Mouse (Mus musculus): Measurements from ENCODE around the gene Tnnc1.

The Tnnc1 gene

GRCm38 (mm10) chr14:31228234-31228633, 20.1 kb downstream of the Tnnc1 start:
- Histone ChIP-seq H3K27me3 (ENCODE audit: insufficient read depth, low read length) (peaks cover 83% of the 10 kb centered on the region), H3K9me3 (ENCODE audit: low read length) (no peaks in the 10 kb centered on the region), H3K4me3 (replicated peaks; ENCODE audit: low read length) (peak overlapping the region; percentile 57; the same call in 1 of the 2 replicates), H3K4me1 (replicated peaks; ENCODE audit: low read depth, low read length) (peaks cover 37% of the 10 kb centered on the region), H3K36me3 (ENCODE audit: insufficient read depth, low read length) (no peaks in the 10 kb centered on the region)
- TF ChIP-seq POU5F1 (IDR thresholded peaks at IDR 0.05; ENCODE audit: borderline replicate concordance, low read length) (no peak), NANOG (IDR thresholded peaks at IDR 0.05; ENCODE audit: borderline replicate concordance, low read length) (no peak), CTCF (conservative IDR thresholded peaks at IDR 0.05; ENCODE audit: low read length) (no peak)

- no peak overlapping the region for H3K4me3 ChIP-seq (replicated peaks; ENCODE audit: low read length)
- H3K9me3 ChIP-seq (ENCODE audit: low read length): no peaks in the 10 kb centered on the region
- no peak for TF ChIP-seq POU5F1 (IDR thresholded peaks at IDR 0.05; ENCODE audit: borderline replicate concordance, low read length)
- no peak for TF ChIP-seq CTCF (conservative IDR thresholded peaks at IDR 0.05; ENCODE audit: low read length)
- no peak for TF ChIP-seq NANOG (IDR thresholded peaks at IDR 0.05; ENCODE audit: borderline replicate concordance, low read length)
- H3K27me3 ChIP-seq (ENCODE audit: insufficient read depth, low read length): peaks cover 80% of the 10 kb centered on the region
- peaks cover 51% of the 10 kb centered on the region for H3K4me1 ChIP-seq (replicated peaks; ENCODE audit: low read depth, low read length)
- H3K36me3 ChIP-seq (ENCODE audit: insufficient read depth, low read length): no peaks in the 10 kb centered on the region
Observed at GRCm38 (mm10) chr14:31230442-31230841, 22.3 kb downstream of the Tnnc1 start.

GRCm38 (mm10) chr14:31232404-31233069, 24.4 kb downstream of the Tnnc1 start:
- Histone ChIP-seq H3K4me3 (replicated peaks; ENCODE audit: low read length) (no peak overlapping the region), H3K4me1 (replicated peaks; ENCODE audit: low read depth, low read length) (peaks cover 35% of the 10 kb centered on the region), H3K36me3 (ENCODE audit: insufficient read depth, low read length) (no peaks in the 10 kb centered on the region), H3K9me3 (ENCODE audit: low read length) (no peaks in the 10 kb centered on the region), H3K27me3 (ENCODE audit: insufficient read depth, low read length) (peaks cover 60% of the 10 kb centered on the region)
- no peak for TF ChIP-seq CTCF (conservative IDR thresholded peaks at IDR 0.05; ENCODE audit: low read length)
- TF ChIP-seq POU5F1 (IDR thresholded peaks at IDR 0.05; ENCODE audit: borderline replicate concordance, low read length): no peak
- TF ChIP-seq NANOG (IDR thresholded peaks at IDR 0.05; ENCODE audit: borderline replicate concordance, low read length): no peak

DNA sequence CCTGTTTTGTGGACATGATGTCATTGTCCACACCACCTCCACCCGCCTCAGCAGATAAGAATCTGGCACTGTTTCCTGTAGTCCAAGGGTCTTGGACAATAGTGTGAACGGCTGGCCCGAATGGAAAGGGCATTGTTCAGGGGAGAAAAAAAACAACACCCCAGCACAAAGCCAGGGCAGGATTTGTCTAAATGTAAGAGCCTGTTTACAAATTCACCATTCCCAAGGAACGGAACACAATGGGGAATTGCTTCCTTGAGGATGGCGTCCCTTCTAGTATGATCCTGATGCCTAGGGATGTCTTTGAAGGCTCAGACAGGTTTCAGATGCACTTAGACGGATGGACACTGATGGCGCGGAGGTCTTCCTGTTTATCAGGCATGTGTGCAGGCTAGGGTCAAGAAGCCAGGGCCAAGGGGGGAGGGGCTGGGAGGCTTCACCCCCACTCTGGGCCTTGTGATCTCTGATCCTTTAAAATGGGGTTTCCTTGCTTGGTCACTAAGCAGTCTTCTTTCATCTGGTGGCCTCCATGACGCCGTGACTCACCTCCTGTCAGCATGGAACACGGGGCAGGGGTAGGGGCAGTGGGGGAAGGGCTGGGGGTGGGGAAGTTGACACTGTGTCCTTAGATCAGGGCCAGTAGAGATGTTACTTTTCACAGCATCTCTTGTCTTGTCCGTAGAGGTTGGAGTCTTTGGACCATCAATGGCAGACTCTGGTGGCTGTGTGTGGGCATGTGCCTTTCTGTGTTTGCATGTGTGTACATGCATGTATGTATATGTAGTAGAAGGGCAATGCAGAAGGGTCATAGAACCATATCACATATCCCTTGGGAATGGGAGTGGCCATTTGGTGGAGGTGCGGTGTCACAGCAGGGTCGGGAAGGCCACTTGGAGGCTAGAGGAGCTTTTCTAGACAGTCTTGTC, 25.2 kb downstream of the Tnnc1 start:
- no peaks in the 10 kb centered on the region for H3K9me3 ChIP-seq (ENCODE audit: low read length)
- peaks cover 27% of the 10 kb centered on the region for H3K4me1 ChIP-seq (replicated peaks; ENCODE audit: low read depth, low read length)
- TF ChIP-seq CTCF (conservative IDR thresholded peaks at IDR 0.05; ENCODE audit: low read length): no peak
- no peak for TF ChIP-seq NANOG (IDR thresholded peaks at IDR 0.05; ENCODE audit: borderline replicate concordance, low read length)
- TF ChIP-seq POU5F1 (IDR thresholded peaks at IDR 0.05; ENCODE audit: borderline replicate concordance, low read length): no peak
- no peaks in the 10 kb centered on the region for H3K36me3 ChIP-seq (ENCODE audit: insufficient read depth, low read length)
- H3K4me3 ChIP-seq (replicated peaks; ENCODE audit: low read length): no peak overlapping the region
- H3K27me3 ChIP-seq (ENCODE audit: insufficient read depth, low read length): peaks cover 56% of the 10 kb centered on the region

- peaks cover 19% of the 10 kb centered on the region for H3K4me1 ChIP-seq (replicated peaks; ENCODE audit: low read depth, low read length)
- H3K4me3 ChIP-seq (replicated peaks; ENCODE audit: low read length): peak overlapping the region; percentile 60
- H3K36me3 ChIP-seq (ENCODE audit: insufficient read depth, low read length): no peaks in the 10 kb centered on the region
- H3K9me3 ChIP-seq (ENCODE audit: low read length): no peaks in the 10 kb centered on the region
- peaks cover 55% of the 10 kb centered on the region for H3K27me3 ChIP-seq (ENCODE audit: insufficient read depth, low read length)
- TF ChIP-seq POU5F1 (IDR thresholded peaks at IDR 0.05; ENCODE audit: borderline replicate concordance, low read length) (no peak), CTCF (conservative IDR thresholded peaks at IDR 0.05; ENCODE audit: low read length) (peak; percentile 78)
Observed at GRCm38 (mm10) chr14:31233996-31234591, 26.0 kb downstream of the Tnnc1 start.

DNA sequence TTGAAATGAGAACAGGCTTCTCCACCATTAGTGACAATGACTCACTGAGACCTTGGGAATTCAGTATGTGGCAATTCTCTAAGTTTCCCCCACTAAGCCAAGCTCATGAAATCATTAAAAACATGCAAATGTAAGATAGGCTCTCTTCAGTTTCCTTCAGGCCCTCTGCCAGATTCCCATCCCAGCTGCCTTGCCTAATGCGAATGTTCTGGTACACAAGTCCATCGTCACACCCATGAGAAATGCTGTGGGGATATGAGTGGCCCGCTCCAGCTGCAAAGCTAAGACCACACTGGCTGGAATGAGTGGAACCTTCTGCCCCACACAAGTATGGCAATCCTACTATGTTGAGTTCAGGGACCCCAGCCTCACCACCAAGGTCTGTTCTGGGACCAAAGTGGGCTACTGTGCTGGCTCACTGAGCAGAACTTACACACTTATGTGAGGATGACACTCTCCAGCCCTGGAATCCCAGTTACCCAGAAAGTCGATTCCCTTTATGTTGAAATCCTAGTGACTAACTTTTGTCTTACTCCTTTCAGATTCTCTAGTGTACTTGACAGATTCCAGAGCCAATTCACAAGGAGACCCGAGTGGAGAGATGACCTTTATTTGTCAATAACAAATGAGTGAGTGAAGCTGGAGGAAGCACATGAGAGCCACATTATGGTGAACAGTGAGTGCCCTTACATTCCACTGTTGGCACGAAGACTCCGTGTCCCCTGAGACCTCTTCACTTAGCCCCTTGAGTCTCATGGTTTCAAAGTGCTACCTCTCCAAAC, 29.2 kb downstream of the Tnnc1 start:
- Histone ChIP-seq H3K9me3 (ENCODE audit: low read length) (no peaks in the 10 kb centered on the region), H3K4me1 (replicated peaks; ENCODE audit: low read depth, low read length) (peaks cover 22% of the 10 kb centered on the region), H3K27me3 (ENCODE audit: insufficient read depth, low read length) (peaks cover 28% of the 10 kb centered on the region), H3K36me3 (ENCODE audit: insufficient read depth, low read length) (no peaks in the 10 kb centered on the region), H3K4me3 (replicated peaks; ENCODE audit: low read length) (no peak overlapping the region)
- no peak for TF ChIP-seq NANOG (IDR thresholded peaks at IDR 0.05; ENCODE audit: borderline replicate concordance, low read length)
- no peak for TF ChIP-seq CTCF (conservative IDR thresholded peaks at IDR 0.05; ENCODE audit: low read length)
- TF ChIP-seq POU5F1 (IDR thresholded peaks at IDR 0.05; ENCODE audit: borderline replicate concordance, low read length): no peak

- Histone ChIP-seq H3K9me3 (ENCODE audit: low read length) (no peaks in the 10 kb centered on the region), H3K27me3 (ENCODE audit: insufficient read depth, low read length) (peaks cover 18% of the 10 kb centered on the region), H3K4me1 (replicated peaks; ENCODE audit: low read depth, low read length) (peaks cover 5% of the 10 kb centered on the region; the same call in 1 of the 2 replicates), H3K36me3 (ENCODE audit: insufficient read depth, low read length) (no peaks in the 10 kb centered on the region), H3K4me3 (replicated peaks; ENCODE audit: low read length) (no peak overlapping the region)
- TF ChIP-seq POU5F1 (IDR thresholded peaks at IDR 0.05; ENCODE audit: borderline replicate concordance, low read length) (no peak), CTCF (conservative IDR thresholded peaks at IDR 0.05; ENCODE audit: low read length) (no peak), NANOG (IDR thresholded peaks at IDR 0.05; ENCODE audit: borderline replicate concordance, low read length) (no peak)
Observed at GRCm38 (mm10) chr14:31240528-31240927, 32.4 kb downstream of the Tnnc1 start.
